Mouse (Mus musculus) heart, adult 2 months (tissue): ENCODE data around the gene Fah.

Experiments used
- CTCF ChIP-seq: fragments of 200-600 bp; IDR thresholded peaks from 2 replicates; pipeline ENCODE4 v1.8.1; 2022; ENCODE audit warnings: antibody characterized with exemption, mild to moderate bottlenecking, moderate library complexity
- POLR2A ChIP-seq: fragments of 200-500 bp; IDR thresholded peaks from 2 replicates; pipeline ENCODE4 v1.6.1; 2011; ENCODE audit warnings: mild to moderate bottlenecking, low read depth, low read length, control low read depth; ENCODE audit not compliant: insufficient read depth

- no peak for TF ChIP-seq CTCF
- no peak for TF ChIP-seq POLR2A
Observed at GRCm38 (mm10) chr7:84631878-84632277, 25.4 kb upstream of the Fah start.
